Mouse (Mus musculus): ENCODE measurements around the gene Rab38.

Rab38 gene

DNA sequence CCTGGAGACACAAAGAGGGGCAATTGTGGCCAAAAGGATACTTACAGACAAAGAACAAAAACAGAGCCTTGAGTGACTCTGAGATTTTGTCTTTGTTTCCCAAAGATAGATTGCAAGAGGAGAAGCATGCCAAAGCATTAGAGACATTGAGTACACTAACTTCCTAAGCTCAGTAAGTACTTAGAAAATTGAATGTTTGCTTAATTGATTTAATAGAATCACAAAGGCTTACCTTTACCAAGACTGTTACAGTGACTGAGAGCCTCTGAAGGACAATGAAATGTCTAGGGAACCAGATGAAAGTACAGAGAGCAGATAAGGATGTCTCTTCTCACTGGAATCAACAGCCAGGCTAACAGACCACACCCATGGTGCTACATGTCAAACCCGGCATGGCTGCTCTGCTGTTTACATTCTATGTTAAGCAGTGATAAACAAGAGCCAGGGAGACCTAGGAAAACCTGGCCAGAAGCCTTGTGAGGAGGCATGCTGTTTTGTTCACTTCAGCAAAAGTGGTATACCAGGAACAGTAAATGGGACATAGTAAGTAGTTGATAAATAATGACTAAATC, 97.1 kb downstream of the Rab38 start:
- DNase-seq: no peak

DNA sequence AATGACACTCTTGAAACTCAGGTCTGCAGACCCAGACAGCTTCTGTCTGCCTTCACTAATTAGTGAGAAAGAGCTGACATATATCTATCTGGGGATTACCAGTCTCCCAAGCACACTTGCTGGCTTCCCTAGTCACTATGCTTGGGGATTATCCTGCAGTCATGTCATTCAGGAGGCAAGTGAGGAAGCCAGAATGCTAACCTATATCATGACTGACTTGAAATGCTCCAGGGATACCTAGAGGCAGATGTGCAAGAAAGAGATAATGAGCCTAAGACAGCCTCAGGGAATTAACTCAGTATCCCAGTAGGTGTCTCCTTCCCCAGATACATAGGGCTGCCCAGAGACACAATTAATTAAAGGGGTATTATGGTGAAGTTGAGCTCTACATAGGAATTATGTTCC, 106.1 kb downstream of the Rab38 start:
- DNase-seq: no peak

DNA sequence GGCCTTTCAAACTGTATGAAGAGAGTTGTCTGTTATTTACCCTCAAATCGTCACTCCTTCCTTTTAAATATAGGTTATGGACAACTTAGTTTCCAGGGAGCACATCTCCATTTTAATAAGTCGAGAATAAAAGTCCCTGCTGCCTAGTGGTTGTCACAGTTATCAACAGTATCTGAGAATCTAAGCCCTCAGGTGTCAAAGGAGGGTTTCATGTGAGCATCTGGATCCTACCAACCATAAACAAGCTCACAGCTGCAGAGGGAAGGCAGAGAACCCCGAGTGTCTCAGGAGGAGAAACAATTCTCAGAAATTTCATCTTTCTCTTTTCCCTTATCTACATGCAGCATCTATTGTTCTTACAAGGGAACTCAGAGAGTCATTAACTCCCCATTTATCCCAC, 106.7 kb downstream of the Rab38 start:
- no peak for DNase-seq
